Mouse (Mus musculus) heart, embryonic 11.5 days (tissue): ENCODE data around the gene Zfp1. TPM values are rescaled to one million over a fixed set of nuclear protein-coding genes. Genes with fewer than 3 reads are reported as not detected.

Experiments used
- ATAC-seq: fragments of 200-750 bp; cut with Nextera tagmentation; replicated peaks from 2 replicates; pipeline ENCODE4 v1.8.0; 2017; ENCODE audit warnings: moderate library complexity; ENCODE audit not compliant: insufficient number of reproducible peaks, low FRiP score, low TSS enrichment
- H3K27ac ChIP-seq: fragments of 300-500 bp; sonication (generic); 2 replicates; pipeline ENCODE4 v1.5.1; 2014; ENCODE audit warnings: mild to moderate bottlenecking, low read depth, low read length
- H3K27me3 ChIP-seq: fragments of 300-500 bp; sonication (generic); 2 replicates; pipeline ENCODE4 v1.6.1; 2014; ENCODE audit warnings: mild to moderate bottlenecking, low read length, mixed read lengths; ENCODE audit not compliant: control insufficient read depth, insufficient read depth
- H3K36me3 ChIP-seq: fragments of 300-500 bp; sonication (generic); 2 replicates; pipeline ENCODE4 v1.6.1; 2014; ENCODE audit warnings: mild to moderate bottlenecking, low read length, moderate library complexity, mixed read lengths; ENCODE audit not compliant: control insufficient read depth, insufficient read depth
- H3K4me1 ChIP-seq: fragments of 300-500 bp; sonication (generic); 2 replicates; pipeline ENCODE4 v1.6.1; 2014; ENCODE audit warnings: low read length; ENCODE audit not compliant: control insufficient read depth, insufficient read depth
- H3K4me2 ChIP-seq: fragments of 300-500 bp; sonication (generic); 2 replicates; pipeline ENCODE4 v1.6.1; 2014; ENCODE audit warnings: mild to moderate bottlenecking, moderate library complexity
- H3K4me3 ChIP-seq: fragments of 300-500 bp; sonication (generic); 2 replicates; pipeline ENCODE4 v1.5.1; 2014; ENCODE audit warnings: low read depth, low read length
- H3K9ac ChIP-seq: fragments of 300-500 bp; sonication (generic); 2 replicates; pipeline ENCODE4 v1.6.1; 2014; ENCODE audit warnings: mild to moderate bottlenecking, low read depth, low read length, moderate library complexity
- H3K9me3 ChIP-seq: fragments of 300-500 bp; sonication (generic); replicated peaks from 2 replicates; pipeline ENCODE4 v1.6.1; 2016; ENCODE audit warnings: low read length; ENCODE audit not compliant: control insufficient read depth
- WGBS: fragments of 180-500 bp; shearing (Covaris S2); extraction: QIAGEN DNeasy Blood & Tissue Kit; methylation state at CpG from one replicate; pipeline ENCODE4 v1.1.7; 2014; ENCODE audit not compliant: insufficient replicate concordance; 5-methylcytosine and 5-hydroxymethylcytosine counted together
- polyA plus RNA-seq: library from polyadenylated mRNA; unstranded; fragments of >200 nt; fragmentation: Nextera tagmentation; extraction: Ambion mirVana; gene quantifications from 2 replicates; pipeline ENCODE4 v1.2.1, GENCODE M21; 2014

Gene Zfp1
- polyA plus RNA-seq, 1 experiment from 2014 or later: 16.5 TPM

DNA sequence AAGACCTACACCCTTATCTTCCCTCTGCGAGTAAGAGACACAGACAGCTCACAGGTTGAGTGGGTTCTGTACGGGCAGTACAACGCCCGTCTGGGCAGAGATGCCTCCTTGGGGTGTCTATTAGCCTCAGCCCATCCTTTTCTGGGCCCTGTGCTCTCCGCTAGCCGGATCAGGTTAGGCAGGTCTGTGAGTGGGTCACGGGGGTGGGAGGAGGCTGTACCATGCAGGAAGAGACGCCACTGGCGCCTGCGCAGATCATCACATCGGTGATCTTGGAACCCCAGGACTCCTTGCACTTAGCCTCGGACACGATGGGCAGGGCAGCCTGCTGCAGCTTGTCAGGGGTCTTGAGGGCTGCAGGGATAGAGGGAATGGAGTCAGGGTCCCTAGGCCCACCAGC, 43.7 kb downstream of the Zfp1 start:
- no peak overlapping the region for H3K9ac ChIP-seq
- H3K36me3 ChIP-seq: no peaks in the 10 kb centered on the region
- 68% methylated on average over 13 of the region's 13 CpGs for WGBS
- H3K27ac ChIP-seq: no peak overlapping the region
- H3K27me3 ChIP-seq: no peaks in the 10 kb centered on the region
- no peaks in the 10 kb centered on the region for H3K9me3 ChIP-seq
- H3K4me3 ChIP-seq: no peak overlapping the region
- no peaks in the 10 kb centered on the region for H3K4me1 ChIP-seq
- ATAC-seq: no peak
- H3K4me2 ChIP-seq: no peak overlapping the region

DNA sequence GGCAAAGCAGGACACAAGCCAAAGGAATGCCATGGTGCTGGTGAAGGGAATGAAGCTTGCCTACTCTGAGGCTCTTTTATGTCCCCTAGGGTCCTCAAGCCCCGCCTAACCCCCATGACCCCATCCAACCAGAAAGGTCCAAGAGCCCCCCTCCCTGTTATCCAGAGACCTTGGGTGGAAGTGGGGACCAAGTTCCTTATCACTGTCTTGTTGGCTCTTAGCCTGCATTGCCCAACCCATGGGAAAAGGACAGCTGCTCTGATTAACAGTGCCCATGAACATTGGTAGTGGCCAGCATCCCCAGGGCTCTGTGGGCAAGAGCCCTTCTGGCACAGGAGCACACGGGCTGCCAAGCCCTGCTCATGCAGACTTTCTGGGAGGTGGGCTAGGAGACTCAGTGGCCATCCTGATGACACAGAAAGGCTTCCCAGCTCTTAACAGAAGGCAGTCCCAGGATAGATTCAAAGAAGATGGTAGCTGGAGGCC, 47.8 kb downstream of the Zfp1 start, which contains the start of gene Ctrb1:
Gene Ctrb1, minus strand, starts transcription at position 51 of the 486 bp plus-strand sequence.
- H3K4me2 ChIP-seq: no peak within 1 kb of the TSS
- no peak within 1 kb of the TSS for H3K27ac ChIP-seq
- no peak within 1 kb of the TSS for H3K4me3 ChIP-seq
- no peaks in the 10 kb centered on the region for H3K4me1 ChIP-seq
- no peaks in the 10 kb centered on the region for H3K27me3 ChIP-seq
- 70% methylated on average over 2 of the region's 2 CpGs for WGBS
- H3K9me3 ChIP-seq: no peaks in the 10 kb centered on the region
- no peak for ATAC-seq
- H3K9ac ChIP-seq: no peak within 1 kb of the TSS
- H3K36me3 ChIP-seq: no peaks in the 10 kb centered on the region

DNA sequence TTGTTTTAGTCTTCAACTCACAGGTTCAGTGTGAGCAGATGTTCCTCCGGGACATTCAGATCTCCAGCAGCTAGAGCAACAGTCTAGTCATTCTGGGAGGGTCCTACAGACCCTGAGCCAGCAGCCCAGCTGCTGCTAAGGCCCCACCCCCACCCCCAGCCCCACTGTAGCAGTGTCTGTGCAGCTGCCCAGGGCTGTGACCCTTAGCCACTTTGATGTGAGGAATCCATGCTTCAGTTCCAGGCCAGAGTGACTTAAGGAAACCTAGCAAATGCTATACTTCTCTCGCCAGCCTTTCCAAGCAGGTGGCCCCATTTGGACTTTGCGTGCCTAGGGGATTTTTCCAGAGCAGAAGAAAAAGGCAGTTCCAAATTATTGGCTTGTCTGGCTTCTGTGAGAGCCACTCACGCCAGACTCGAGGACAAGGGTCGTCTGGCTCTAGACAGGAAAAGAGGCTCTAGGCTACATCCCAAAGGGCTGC, 50.1 kb downstream of the Zfp1 start:
- WGBS: 46% methylated on average over 6 of the region's 6 CpGs
- Histone ChIP-seq H3K4me3 (no peak overlapping the region), H3K4me1 (no peaks in the 10 kb centered on the region), H3K9me3 (no peaks in the 10 kb centered on the region), H3K4me2 (no peak overlapping the region), H3K36me3 (no peaks in the 10 kb centered on the region), H3K27ac (no peak overlapping the region), H3K27me3 (no peaks in the 10 kb centered on the region), H3K9ac (no peak overlapping the region)
- ATAC-seq: 0 out of 2 replicates have a peak, but pooled peaks have one; percentile 29

DNA sequence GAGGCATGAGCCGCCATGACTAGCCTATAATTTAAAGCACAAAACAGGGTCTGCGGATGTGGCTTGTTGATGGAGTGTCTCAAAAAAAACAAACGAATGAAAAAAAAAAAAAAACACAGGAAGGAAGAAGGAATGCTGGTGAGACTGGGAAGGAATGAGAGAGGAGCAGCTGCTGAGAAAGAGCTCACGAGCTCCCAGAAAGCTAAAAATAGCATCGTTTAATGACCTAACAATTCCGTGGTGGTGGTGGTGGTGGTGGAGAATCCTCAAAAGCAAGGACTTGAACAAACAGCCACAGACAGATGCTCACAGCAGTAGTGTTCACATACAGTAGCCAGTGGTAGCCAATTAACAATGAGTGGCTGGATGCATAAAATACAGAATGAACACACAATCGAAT, 52.2 kb downstream of the Zfp1 start:
- H3K4me2 ChIP-seq: no peak overlapping the region
- no peaks in the 10 kb centered on the region for H3K4me1 ChIP-seq
- no peak overlapping the region for H3K27ac ChIP-seq
- no peak for ATAC-seq
- no peaks in the 10 kb centered on the region for H3K9me3 ChIP-seq
- WGBS: 42% methylated on average over 7 of the region's 7 CpGs
- H3K4me3 ChIP-seq: no peak overlapping the region
- H3K9ac ChIP-seq: no peak overlapping the region
- no peaks in the 10 kb centered on the region for H3K27me3 ChIP-seq
- no peaks in the 10 kb centered on the region for H3K36me3 ChIP-seq

DNA sequence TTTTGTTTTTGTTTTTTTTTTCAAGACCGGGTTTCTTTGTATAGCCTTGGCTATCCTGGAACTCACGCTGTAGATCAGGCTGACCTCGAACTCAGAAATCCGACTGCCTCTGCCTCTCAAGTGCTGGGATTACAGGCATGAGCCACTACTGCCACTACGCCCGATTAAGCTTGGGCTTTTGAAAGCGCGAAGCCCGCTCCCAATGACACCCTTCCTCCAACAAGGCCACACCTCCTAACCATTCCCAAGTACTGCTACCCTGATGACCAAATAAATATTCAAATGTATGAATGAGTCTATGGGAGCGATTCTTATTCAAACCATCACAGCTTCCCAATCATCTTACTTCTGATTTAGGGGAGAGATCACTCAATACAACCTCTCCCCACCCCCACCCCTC, 54.5 kb downstream of the Zfp1 start:
- 71% methylated on average over 10 of the region's 10 CpGs for WGBS
- H3K4me2 ChIP-seq: no peak overlapping the region
- H3K9ac ChIP-seq: no peak overlapping the region
- H3K4me3 ChIP-seq: no peak overlapping the region
- no peak for ATAC-seq
- H3K36me3 ChIP-seq: no peaks in the 10 kb centered on the region
- H3K9me3 ChIP-seq: no peaks in the 10 kb centered on the region
- no peaks in the 10 kb centered on the region for H3K27me3 ChIP-seq
- H3K4me1 ChIP-seq: no peaks in the 10 kb centered on the region
- H3K27ac ChIP-seq: no peak overlapping the region

DNA sequence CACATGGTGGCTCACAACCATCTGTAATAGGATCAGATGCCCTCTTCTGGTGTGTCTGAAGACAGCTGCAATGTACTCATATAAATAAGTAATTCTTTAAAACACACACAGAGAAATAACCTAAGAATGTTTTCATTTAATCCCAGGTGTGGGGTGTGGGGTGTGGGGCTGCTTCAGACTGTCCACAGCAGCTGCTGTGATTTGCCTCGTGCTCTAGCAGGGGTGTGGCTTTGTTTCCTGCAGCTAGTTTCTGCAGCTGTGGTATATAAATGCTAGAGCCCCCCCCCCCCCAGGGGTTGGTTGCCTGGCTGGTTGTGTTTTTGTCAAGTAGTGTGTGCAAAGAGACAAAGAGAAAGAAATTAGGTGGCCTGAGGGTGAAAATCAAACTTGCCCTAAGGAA, 55.8 kb downstream of the Zfp1 start:
- 37% methylated on average over 1 of the region's 1 CpGs for whole genome bisulfite sequencing
- no peak for ATAC-seq
- no peak overlapping the region for H3K4me2 ChIP-seq

DNA sequence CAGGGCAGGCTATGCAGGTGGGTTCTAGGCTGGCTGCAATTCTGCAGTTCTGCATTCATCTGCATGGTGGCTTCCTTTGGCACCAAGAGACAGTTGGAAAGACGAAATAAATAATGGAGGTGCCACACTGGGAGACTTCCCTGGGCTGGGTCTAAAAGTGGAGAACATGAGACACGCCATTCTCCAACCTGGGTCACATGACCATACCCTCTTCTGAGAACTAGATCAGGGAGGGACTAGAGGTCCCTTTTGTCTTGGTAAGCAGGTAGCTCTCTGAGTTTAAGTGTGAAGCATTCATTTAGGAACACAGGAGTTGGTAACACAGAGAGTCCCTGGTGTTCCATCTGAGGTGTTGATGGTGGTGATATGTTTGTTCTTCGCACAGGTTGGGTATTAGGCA, 57.0 kb downstream of the Zfp1 start:
- Histone ChIP-seq H3K27ac (no peak overlapping the region), H3K9ac (no peak overlapping the region), H3K4me2 (no peak overlapping the region), H3K4me3 (no peak overlapping the region), H3K27me3 (no peaks in the 10 kb centered on the region), H3K36me3 (no peaks in the 10 kb centered on the region), H3K4me1 (peaks cover 5% of the 10 kb centered on the region), H3K9me3 (no peaks in the 10 kb centered on the region)
- 78% methylated on average over 3 of the region's 3 CpGs for WGBS
- ATAC-seq: no peak

More for the DNA sequence above, 55.8 kb downstream of the Zfp1 start:
- H3K4me1 ChIP-seq: no peaks in the 10 kb centered on the region
- H3K27ac ChIP-seq: no peak overlapping the region
- no peak overlapping the region for H3K9ac ChIP-seq
- no peaks in the 10 kb centered on the region for H3K36me3 ChIP-seq
- H3K9me3 ChIP-seq: no peaks in the 10 kb centered on the region
- H3K27me3 ChIP-seq: no peaks in the 10 kb centered on the region
- no peak overlapping the region for H3K4me3 ChIP-seq

DNA sequence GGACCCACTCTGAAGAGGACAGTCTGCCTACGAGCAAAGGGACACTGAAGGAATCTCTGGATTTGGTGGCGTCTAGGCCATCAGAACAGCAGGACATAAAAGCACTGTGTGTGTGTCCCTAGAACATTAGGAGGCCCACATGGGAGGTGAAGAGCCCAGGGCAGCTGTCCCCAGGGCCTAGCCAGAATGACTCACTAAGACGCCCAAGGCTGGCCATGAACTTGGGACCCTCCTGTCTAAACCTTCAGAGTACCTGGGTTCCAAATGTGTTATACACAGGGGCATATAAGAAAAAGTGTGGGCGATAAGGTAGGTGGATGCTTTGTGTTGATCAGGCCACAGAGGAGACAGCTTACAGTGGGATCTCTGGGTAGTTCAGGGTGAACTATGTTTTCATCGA, 57.5 kb downstream of the Zfp1 start:
- WGBS: 82% methylated on average over 5 of the region's 5 CpGs
- H3K9ac ChIP-seq: no peak overlapping the region

DNA sequence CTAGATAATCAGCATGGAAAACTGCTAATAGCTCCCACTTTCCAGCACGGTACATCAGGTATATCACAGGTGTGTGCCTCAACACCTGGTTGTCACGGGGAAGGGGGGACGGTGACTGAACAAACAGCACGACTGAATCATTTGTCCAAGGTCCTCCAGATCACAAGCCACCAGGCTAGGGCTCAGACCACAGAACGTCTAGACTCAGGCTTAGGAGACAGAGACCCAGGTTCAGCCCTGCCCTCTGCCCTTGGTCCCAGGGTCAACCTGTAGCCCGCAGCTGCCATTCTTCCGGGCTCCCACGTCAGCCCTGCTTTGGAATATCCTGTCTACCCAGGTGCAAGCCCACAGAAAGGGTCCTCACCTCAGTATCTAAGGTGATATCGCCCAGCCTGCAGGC, 58.2 kb downstream of the Zfp1 start:
- no peak overlapping the region for H3K9ac ChIP-seq
- peaks cover 12% of the 10 kb centered on the region for H3K4me1 ChIP-seq
- H3K4me2 ChIP-seq: no peak overlapping the region
- no peak for ATAC-seq
- H3K36me3 ChIP-seq: no peaks in the 10 kb centered on the region
- H3K4me3 ChIP-seq: no peak overlapping the region
- no peaks in the 10 kb centered on the region for H3K27me3 ChIP-seq
- no peak overlapping the region for H3K27ac ChIP-seq
- no peaks in the 10 kb centered on the region for H3K9me3 ChIP-seq
- WGBS: 77% methylated on average over 9 of the region's 9 CpGs

More for the DNA sequence above, 57.5 kb downstream of the Zfp1 start:
- no peak for ATAC-seq
- H3K27me3 ChIP-seq: no peaks in the 10 kb centered on the region
- H3K4me3 ChIP-seq: no peak overlapping the region
- H3K4me2 ChIP-seq: no peak overlapping the region
- no peak overlapping the region for H3K27ac ChIP-seq
- no peaks in the 10 kb centered on the region for H3K9me3 ChIP-seq
- no peaks in the 10 kb centered on the region for H3K36me3 ChIP-seq
- peaks cover 9% of the 10 kb centered on the region for H3K4me1 ChIP-seq
